Mouse (Mus musculus) hindbrain, embryonic 11.5 days (tissue): Measurements from ENCODE around the gene Ptprf. TPM values are rescaled to one million over a fixed set of nuclear protein-coding genes. Genes with fewer than 3 reads are reported as not detected.

Experiments
- ATAC-seq: fragments of 200-750 bp; cut with Nextera tagmentation; 2 replicates; pipeline ENCODE4 v1.8.0; 2017; ENCODE audit warnings: mild to moderate bottlenecking, moderate TSS enrichment, moderate library complexity; ENCODE audit not compliant: low FRiP score
- DNase-seq: peaks from one replicate; pipeline ENCODE4 v3.0.0-alpha.2; 2015; ENCODE audit warnings: low spot score
- H3K27ac ChIP-seq: fragments of 300-500 bp; sonication (generic); 2 replicates; pipeline ENCODE4 v1.5.1; 2014; ENCODE audit warnings: mild to moderate bottlenecking, low read depth, low read length
- H3K27me3 ChIP-seq: fragments of 300-500 bp; sonication (generic); 2 replicates; pipeline ENCODE4 v1.6.1; 2014; ENCODE audit warnings: mild to moderate bottlenecking, low read length, moderate library complexity, mixed read lengths; ENCODE audit not compliant: control insufficient read depth, insufficient read depth
- H3K36me3 ChIP-seq: fragments of 300-500 bp; sonication (generic); 2 replicates; pipeline ENCODE4 v1.6.1; 2014; ENCODE audit warnings: mild to moderate bottlenecking, low read length, moderate library complexity, mixed read lengths; ENCODE audit not compliant: control insufficient read depth, insufficient read depth
- H3K4me1 ChIP-seq: fragments of 300-500 bp; sonication (generic); replicated peaks from 2 replicates; pipeline ENCODE4 v1.6.1; 2014; ENCODE audit warnings: low read length, mixed read lengths; ENCODE audit not compliant: control insufficient read depth, insufficient read depth
- H3K4me2 ChIP-seq: fragments of 300-500 bp; sonication (generic); replicated peaks from 2 replicates; pipeline ENCODE4 v1.6.1; 2014; ENCODE audit warnings: mild to moderate bottlenecking, low read depth, low read length
- H3K4me3 ChIP-seq: fragments of 300-500 bp; sonication (generic); 2 replicates; pipeline ENCODE4 v1.5.1; 2014; ENCODE audit warnings: low read depth, low read length
- H3K9ac ChIP-seq: fragments of 300-500 bp; sonication (generic); 2 replicates; pipeline ENCODE4 v1.6.1; 2014; ENCODE audit warnings: low read depth, low read length
- H3K9me3 ChIP-seq: fragments of 300-500 bp; sonication (generic); 2 replicates; pipeline ENCODE4 v1.6.1; 2016; ENCODE audit warnings: low read length; ENCODE audit not compliant: control insufficient read depth
- WGBS: fragments of 180-500 bp; shearing (Covaris S2); extraction: QIAGEN DNeasy Blood & Tissue Kit; methylation state at CpG from one replicate; pipeline ENCODE4 v1.1.7; 2014; 5-methylcytosine and 5-hydroxymethylcytosine counted together
- polyA plus RNA-seq: library from polyadenylated mRNA; unstranded; fragments of >200 nt; fragmentation: Nextera tagmentation; extraction: Ambion mirVana; gene quantifications from 2 replicates; pipeline ENCODE4 v1.2.1, GENCODE M21; 2014

Ptprf gene
- polyA plus RNA-seq, 1 experiment from 2014 or later = 66.0 TPM

- Histone ChIP-seq H3K4me3 (no peak overlapping the region), H3K36me3 (peaks cover 17% of the 10 kb centered on the region), H3K27me3 (no peaks in the 10 kb centered on the region), H3K9me3 (no peaks in the 10 kb centered on the region), H3K9ac (no peak overlapping the region), H3K4me1 (no peaks in the 10 kb centered on the region), H3K4me2 (no peak overlapping the region), H3K27ac (no peak overlapping the region)
- ATAC-seq = no peak
- 90% methylated on average over 6 of the region's 6 CpGs for WGBS
- DNase-seq = no peak
These were observed 71.7 kb downstream of the Ptprf start for GRCm38 (mm10) chr4:118219487-118219886.

- no peak for ATAC-seq
- Histone ChIP-seq H3K4me2 (no peak overlapping the region), H3K36me3 (peaks cover 15% of the 10 kb centered on the region), H3K27me3 (no peaks in the 10 kb centered on the region), H3K27ac (no peak overlapping the region), H3K4me3 (no peak overlapping the region), H3K9me3 (no peaks in the 10 kb centered on the region), H3K4me1 (no peaks in the 10 kb centered on the region), H3K9ac (no peak overlapping the region)
- 92% methylated on average over 5 of the region's 5 CpGs for WGBS
- DNase-seq = no peak
These were observed 72.7 kb downstream of the Ptprf start for GRCm38 (mm10) chr4:118218521-118218920.

DNA sequence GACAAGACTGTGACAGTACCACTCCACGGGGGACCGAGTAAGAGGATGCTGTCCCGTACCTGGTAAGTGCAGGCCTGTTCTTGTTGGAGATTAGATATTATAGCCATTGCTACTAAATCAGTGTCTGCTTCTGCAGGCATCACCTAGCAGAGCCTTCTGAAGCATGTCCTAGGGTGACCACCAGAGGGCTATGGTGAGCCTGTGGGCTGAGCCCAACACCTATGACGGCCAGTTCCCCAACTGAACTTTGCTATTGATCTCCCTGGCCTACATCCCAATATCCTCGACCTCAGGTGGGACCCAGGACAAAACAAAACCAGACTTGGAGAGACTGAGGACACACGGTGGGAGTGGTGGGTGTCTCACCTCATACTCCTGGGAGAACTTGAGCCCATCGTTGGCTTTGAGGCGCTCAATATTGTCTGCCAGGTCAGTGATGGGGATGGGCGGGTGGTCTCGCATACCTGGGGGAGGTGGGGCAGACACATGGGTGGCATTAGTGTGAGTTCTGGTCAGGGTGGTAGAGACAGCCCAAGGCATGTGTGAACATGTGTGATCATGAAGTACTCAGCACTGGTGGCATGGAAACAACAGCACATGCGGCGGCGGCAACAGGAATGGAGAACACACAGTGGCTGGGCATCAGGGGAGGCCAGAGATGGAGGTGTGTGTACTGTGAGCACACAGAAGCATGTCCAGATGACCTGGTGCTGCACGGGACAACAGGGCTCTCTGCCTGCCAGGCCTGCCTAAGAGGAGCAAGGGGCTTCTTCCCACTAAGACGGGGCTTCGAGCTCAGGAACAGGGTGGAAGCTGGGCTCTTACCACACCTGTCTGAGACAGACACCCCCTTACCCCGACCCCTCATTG lies 74.2 kb downstream of the Ptprf start:
- Histone ChIP-seq H3K27ac (no peak overlapping the region), H3K27me3 (no peaks in the 10 kb centered on the region), H3K9me3 (no peaks in the 10 kb centered on the region), H3K9ac (no peak overlapping the region), H3K4me3 (no peak overlapping the region), H3K4me1 (no peaks in the 10 kb centered on the region), H3K4me2 (no peak overlapping the region), H3K36me3 (peaks cover 9% of the 10 kb centered on the region; the same call in 1 of the 2 replicates)
- DNase-seq (peak; percentile 73), ATAC-seq (peak; percentile 57; the same call in 1 of the 2 replicates)
- WGBS = 83% methylated on average over 17 of the region's 17 CpGs

DNA sequence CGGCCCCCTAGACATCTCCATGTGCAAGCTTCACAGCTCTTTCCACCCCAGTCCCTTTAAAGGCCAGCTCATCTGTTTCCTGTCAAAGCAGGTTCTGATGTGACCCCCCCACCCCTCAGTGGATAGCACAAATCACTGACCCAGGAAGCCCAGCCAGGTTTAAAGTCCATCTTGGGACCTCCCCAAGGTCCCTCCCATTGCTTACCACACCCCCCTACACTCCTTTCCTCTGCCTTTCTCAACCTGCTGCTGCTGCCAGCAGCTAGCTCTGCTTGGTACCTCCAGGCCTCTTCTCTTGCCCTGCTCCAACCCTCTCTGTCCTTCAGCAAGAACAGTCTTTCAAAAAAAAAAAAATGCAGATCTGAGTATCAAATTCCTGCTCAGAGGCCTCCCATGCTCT lies 76.3 kb downstream of the Ptprf start:
- peaks cover 13% of the 10 kb centered on the region for H3K36me3 ChIP-seq
- ATAC-seq = no peak

DNA sequence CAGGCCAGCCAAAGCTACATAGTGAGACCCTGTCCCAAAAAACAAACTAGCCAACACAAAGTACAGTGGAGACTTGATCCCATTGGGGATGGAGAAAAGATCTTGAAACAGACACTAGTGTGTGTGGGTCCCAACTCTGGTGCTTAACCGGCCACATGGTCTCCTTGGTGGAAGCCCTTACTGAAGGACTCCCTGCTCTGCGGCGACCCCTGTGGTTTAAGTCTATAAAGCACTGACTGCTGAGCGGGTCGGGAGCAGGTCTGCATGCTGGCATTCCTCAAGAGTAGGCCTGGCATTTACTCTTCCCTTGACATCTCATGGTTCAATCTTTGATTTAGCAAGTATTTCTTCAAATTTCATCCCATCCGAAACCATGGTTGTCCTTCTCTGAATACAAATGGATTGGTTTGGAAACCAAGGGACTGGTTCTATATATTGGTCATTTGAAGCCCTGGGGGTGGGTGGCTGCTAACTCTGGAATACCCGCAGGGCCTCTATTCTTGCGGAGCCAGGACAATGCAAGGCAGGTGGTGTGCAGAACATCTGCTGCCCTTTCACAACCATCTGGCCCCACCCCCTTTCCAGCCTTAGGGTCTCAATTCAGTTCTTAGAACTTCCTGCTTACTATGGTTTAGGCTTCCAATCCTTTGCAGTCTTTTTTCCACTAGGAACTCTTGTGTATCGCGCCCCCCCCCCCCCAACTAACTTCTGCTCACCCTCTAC lies 84.1 kb downstream of the Ptprf start:
- no peak overlapping the region for H3K4me3 ChIP-seq
- no peak overlapping the region for H3K4me2 ChIP-seq
- DNase-seq = peak; percentile 54
- H3K27me3 ChIP-seq = no peaks in the 10 kb centered on the region
- peaks cover 19% of the 10 kb centered on the region for H3K36me3 ChIP-seq
- ATAC-seq = 0 out of 2 replicates have a peak, but pooled peaks have one; percentile 36
- peaks cover 2% of the 10 kb centered on the region; the same call in 1 of the 2 replicates for H3K4me1 ChIP-seq
- no peaks in the 10 kb centered on the region for H3K9me3 ChIP-seq
- 60% methylated on average over 10 of the region's 10 CpGs for WGBS
- H3K27ac ChIP-seq = 0 out of 2 replicates have a peak overlapping the region, but pooled peaks have one; percentile 30
- no peak overlapping the region for H3K9ac ChIP-seq

More for the DNA sequence above, 76.3 kb downstream of the Ptprf start:
- Histone ChIP-seq H3K4me2 (no peak overlapping the region), H3K27ac (no peak overlapping the region), H3K9ac (no peak overlapping the region), H3K4me3 (no peak overlapping the region), H3K4me1 (no peaks in the 10 kb centered on the region), H3K9me3 (no peaks in the 10 kb centered on the region), H3K27me3 (no peaks in the 10 kb centered on the region)
- DNase-seq = no peak
- whole genome bisulfite sequencing = 95% methylated on average over 1 of the region's 1 CpGs

DNA sequence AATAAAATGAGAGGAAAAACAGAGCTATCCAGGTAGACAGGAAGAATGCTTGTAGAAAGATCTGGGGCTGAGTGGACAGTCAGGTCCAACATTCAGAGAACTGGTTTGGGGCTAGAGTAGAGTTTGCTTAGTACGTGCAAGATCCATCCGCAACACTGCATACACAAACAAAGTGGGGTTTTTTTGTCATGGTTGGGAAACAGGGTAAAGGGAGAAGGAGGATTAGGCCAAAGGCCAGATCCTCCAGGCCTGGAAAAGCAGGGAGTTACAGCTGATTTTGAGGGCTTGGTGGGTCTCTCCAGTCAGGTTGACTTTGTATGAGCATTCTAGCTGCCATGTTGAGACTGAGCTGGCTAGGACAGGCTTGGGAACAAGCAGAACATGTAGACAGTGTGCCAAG lies 85.3 kb downstream of the Ptprf start:
- ATAC-seq = no peak
- whole genome bisulfite sequencing = 94% methylated on average over 2 of the region's 2 CpGs
- no peak overlapping the region for H3K27ac ChIP-seq

GRCm38 (mm10) chr4:118199093-118199492 lies 92.1 kb downstream of the Ptprf start:
- Histone ChIP-seq H3K4me1 (no peaks in the 10 kb centered on the region), H3K36me3 (no peaks in the 10 kb centered on the region), H3K9me3 (no peaks in the 10 kb centered on the region), H3K9ac (no peak overlapping the region), H3K4me2 (no peak overlapping the region), H3K27me3 (no peaks in the 10 kb centered on the region), H3K4me3 (no peak overlapping the region), H3K27ac (no peak overlapping the region)
- WGBS = 85% methylated on average over 2 of the region's 2 CpGs
- ATAC-seq = no peak
- no peak for DNase-seq

More for the DNA sequence above, 85.3 kb downstream of the Ptprf start:
- Histone ChIP-seq H3K9ac (no peak overlapping the region), H3K36me3 (peaks cover 12% of the 10 kb centered on the region), H3K4me2 (no peak overlapping the region), H3K27me3 (no peaks in the 10 kb centered on the region), H3K4me3 (no peak overlapping the region), H3K4me1 (peaks cover 2% of the 10 kb centered on the region; the same call in 1 of the 2 replicates), H3K9me3 (no peaks in the 10 kb centered on the region)
- DNase-seq = no peak

- no peak for DNase-seq
- no peaks in the 10 kb centered on the region; the same call in 1 of the 2 replicates for H3K4me1 ChIP-seq
- no peaks in the 10 kb centered on the region for H3K27me3 ChIP-seq
- no peak for ATAC-seq
- H3K4me3 ChIP-seq = no peak overlapping the region
- no peak overlapping the region for H3K9ac ChIP-seq
- WGBS = 93% methylated on average over 3 of the region's 3 CpGs
- H3K27ac ChIP-seq = no peak overlapping the region
- H3K4me2 ChIP-seq = no peak overlapping the region
- no peaks in the 10 kb centered on the region for H3K36me3 ChIP-seq
- no peaks in the 10 kb centered on the region for H3K9me3 ChIP-seq
These were observed 92.6 kb downstream of the Ptprf start for GRCm38 (mm10) chr4:118198606-118199005.
